Mouse (Mus musculus) left cerebral cortex, postnatal 4 days (tissue): Measurements from ENCODE around the gene Magel2. TPM values are rescaled to one million over a fixed set of nuclear protein-coding genes. Genes with fewer than 3 reads are reported as not detected.

ENCODE experiments used
- DNase-seq: peaks from one replicate; pipeline ENCODE4 v3.0.0-alpha.2; 2022
- intact Hi-C: fragments of 180-260 bp; cut with DNase I; formaldehyde crosslinking; loops from one replicate; pipeline ENCODE4 v1.15.1; 2025
- total RNA-seq, 2 experiments: library from RNA; stranded (reverse); gene quantifications; 2 replicates each; pipeline ENCODE4 v1.2.3; 2021

Magel2 gene
- 10 to 100 TPM in 1 of 2 experiments, 1 to 10 TPM in 1; 6.7 to 12.1 TPM for total RNA-seq

DNA sequence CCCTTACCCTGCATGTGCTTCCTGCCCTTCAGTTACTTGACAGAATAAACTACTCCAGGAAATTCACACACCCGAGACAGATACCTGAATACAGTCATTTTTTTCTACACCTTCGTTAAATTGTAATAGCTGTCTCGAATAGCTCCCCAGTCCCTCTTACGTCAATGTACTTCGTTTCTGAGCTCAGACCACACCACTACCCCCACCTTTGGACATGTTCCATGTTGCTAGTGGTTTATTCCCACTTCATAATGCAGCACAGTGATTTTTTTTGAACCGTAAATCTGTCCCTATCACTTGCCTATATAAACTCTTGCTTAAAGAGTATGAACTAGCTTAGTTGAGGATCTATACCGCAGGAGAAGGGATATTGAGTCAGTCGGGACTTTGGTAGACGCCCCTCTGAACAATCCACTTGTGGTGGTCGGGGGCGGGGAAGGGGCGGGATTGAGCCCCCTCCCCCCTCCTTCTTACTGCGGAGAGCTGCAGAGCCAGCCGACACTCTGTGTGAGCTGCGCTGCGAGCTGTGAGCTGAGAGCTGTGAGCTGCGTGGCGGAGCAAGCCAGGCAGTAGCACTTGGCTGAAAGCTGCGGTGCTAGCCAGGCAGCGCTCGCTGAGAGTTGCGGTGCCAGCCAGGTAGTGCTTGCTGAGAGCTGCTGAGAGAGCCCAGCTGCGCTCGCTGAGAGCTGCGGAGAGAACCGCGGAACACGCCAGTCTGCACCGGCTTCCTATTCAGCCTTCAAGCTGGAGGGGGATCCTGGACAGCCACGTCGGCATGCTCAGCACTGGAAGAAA lies at the start of gene Magel2:
Gene Magel2, plus strand, starts transcription at position 501 of the 795 bp plus-strand sequence.
- intact Hi-C loops: no loop called here
- DNase-seq: peak; percentile 75

DNA sequence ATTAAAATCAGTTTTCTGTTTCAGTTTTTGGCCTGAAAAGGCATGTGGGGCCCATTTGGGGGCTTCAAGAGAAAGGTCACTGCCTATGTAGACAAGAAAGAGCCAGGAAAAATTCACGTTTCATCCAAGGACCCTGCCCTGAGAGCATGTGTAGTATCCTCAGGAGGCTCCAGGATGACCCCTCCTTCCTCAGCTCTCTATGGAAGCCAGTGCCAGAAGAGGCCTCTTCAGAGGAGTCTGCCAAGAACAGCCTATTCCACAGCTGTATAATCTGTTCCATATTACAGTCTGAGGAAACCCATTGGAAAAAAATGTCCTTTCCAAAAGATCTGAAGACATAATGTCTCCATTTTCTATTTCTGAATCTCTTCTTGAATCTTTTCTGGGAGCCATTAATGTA lies 31.4 kb upstream of the Magel2 start:
- intact Hi-C loops: no loop called here
- DNase-seq: no peak

DNA sequence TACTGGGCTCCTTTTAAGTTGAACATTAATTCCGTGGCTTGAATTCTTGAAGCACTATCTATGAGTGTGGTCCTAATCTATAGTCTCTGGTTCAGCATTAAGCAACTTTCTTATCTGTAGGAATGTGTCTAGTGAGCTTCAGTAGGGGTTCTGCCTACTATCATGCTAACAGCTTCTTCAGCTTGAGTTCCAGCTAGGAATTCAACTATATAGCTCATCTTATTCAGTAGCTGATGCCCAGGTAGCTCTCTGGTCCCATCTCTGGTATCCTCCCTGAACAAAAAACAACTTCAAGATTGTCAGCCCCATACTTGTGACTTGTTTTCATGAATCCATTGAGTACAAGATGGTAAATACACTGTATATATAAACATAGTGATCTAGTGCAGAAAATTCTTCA lies 30.5 kb upstream of the Magel2 start, which contains the start of gene Ndn:
Gene Ndn, plus strand, starts transcription at position 301 of the 400 bp plus-strand sequence.
- intact Hi-C loops: no loop called here
- DNase-seq: no peak

DNA sequence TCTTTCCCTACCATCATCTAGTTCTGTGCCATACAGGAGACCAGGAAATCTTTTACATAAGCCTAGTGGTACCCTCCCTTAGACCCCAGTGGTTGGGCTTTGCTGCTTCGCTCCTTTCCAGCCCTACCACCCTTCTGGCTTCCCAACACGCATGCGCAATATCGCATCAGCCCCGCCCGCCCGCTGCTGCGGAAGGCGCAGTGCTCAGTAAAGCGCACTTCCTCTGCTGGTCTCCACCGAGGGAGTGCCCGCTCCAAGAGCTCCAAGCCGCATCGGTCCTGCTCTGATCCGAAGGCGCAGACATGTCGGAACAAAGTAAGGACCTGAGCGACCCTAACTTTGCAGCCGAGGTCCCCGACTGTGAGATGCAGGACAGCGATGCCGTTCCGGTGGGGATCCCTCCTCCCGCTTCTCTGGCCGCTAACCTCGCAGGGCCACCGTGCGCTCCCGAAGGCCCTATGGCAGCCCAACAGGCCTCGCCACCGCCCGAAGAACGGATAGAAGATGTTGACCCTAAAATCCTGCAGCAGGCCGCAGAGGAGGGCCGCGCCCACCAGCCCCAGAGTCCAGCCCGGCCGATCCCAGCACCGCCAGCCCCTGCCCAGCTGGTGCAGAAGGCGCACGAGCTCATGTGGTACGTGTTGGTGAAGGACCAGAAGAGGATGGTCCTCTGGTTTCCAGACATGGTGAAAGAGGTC lies 28.6 kb upstream of the Magel2 start:
- DNase-seq: peak; percentile 90
- intact Hi-C loops: no loop called here

DNA sequence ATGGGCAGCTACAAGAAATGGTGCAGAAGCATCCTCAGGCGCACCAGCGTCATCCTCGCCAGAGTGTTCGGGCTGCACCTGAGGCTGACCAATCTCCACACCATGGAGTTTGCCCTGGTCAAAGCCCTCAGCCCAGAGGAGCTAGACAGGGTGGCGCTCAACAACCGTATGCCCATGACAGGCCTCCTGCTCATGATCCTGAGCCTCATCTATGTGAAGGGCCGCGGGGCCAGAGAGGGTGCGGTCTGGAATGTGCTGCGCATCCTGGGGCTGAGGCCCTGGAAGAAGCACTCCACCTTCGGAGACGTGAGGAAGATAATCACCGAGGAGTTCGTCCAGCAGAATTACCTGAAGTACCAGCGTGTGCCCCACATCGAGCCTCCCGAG lies 28.0 kb upstream of the Magel2 start:
- intact Hi-C loops: no loop called here
- no peak for DNase-seq

DNA sequence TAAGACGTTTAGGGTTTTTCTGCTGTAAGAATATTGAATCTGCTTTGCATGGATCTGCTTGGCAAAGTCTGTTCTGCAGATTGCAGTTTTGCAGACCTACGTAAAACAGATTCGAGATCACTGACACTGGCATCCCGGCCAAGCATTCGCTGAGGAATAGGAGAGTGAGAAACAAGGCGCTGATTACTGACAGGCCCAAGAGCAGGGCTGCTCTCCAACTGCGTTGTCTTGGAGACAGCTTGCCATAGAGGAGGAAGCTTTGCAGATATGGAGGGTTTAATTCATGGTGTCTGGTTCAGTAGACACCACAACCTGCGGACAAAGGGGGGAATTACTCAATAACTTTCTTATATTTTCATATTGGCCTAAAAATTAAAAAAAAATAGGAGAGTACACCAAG lies 25.5 kb upstream of the Magel2 start:
- intact Hi-C loops: no loop called here
- peak; percentile 11 for DNase-seq

DNA sequence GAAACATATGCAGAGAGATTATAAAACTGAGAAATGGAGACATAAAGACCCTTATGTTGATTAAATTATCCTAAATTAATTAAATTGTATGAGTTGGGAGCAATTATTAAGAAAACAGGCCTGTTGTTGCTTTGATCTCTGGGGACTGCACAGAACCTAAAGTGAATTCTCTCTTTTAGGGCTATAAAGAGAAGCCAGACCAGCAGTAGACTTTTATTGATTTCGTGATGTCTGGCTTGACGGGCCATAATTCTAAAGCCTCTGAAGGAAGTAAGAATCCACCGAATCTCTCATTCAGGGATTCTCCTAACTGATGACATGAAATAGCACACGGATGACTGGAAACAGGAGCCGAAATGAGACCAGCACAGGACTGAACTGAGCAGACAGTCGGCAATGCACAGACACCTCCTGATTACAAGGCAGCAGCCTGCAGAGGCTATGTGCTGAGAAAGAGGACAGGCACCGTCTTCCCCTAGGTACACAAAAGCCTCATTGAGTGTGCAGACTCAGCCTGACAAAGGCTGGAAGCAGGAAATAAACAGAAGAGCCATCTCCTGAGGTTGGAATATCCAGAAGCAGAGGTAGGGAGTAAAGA lies 11.7 kb upstream of the Magel2 start:
- intact Hi-C loops: no loop called here
- no peak for DNase-seq

DNA sequence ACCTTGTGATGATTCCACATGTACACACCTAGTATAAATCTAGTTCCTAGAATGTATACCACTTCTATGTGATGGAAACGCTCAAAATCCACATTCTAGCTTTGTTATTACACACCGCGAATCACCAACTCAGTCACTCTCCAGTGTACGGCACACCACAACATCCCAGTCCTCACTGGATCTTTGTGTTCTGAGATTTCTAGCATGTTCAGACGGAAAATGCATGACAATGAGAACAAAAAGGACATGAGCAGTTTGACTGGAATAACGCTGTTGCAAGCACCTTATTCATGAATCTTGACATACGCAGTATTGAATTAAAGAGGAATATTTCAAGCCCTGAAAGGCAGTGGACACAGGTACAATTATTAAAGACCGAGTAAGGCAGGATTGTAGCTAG lies 10.1 kb upstream of the Magel2 start:
- DNase-seq: no peak
- intact Hi-C loops: no loop called here

DNA sequence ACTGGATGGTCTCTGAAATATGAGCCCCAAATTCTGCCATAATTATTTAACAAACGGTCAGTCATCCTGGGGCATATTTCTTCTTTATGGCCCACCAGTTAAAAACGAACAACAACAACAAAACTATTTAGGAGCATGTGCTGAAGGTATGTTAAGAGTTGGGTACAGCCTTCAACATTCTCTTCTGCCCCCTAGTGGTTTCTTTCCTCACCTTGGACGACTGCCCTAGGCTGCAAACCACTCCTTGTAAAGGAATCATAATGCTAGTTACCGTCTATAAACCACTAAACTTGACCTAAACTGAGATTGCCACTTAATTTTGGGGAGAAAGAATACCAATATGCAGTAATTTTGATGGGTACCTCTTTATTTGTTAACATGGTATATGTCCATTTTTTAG lies 1.2 kb upstream of the Magel2 start:
- peak; percentile 18 for DNase-seq
- intact Hi-C loops: no loop called here

DNA sequence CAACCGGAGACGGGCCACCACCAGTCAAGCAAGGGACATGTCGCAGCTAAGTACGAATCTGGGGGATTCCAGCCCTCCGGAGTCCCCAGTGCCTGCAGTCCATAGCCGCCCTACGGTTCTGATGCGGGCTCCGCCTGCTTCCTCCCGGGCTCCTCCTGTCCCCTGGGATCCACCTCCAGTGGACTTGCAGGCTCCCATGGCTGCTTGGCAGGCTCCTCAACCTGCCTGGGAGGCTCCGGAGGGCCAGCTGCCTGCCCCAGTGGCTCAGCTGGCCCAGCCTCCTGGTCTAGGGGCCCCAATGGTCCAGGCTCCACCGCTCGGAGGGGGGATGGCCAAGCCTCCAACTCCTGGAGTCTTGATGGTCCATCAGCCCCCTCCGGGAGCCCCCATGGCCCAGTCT lies 503 bp downstream of the Magel2 start:
- intact Hi-C loops: no loop called here
- DNase-seq: peak; percentile 10

DNA sequence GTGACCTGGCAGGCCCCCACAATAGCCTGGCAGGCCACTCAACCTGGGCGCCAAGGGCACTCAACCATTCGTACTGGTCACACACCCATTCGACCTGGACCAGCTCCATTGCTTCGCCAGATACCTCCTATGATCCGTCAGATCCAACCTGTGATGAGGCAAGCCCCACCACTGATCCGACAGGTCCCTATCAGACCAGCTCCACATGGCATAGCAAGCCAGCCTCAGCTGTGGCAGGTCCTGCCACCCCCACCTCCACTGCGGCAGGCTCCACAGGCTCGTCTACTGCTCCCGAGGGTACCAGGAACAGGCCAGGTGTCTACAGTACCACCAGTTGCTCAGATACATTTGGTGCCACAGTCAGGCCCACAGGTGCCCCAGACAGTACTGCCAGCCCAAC lies 1.7 kb downstream of the Magel2 start:
- intact Hi-C loops: no loop called here
- peak; percentile 1 for DNase-seq

DNA sequence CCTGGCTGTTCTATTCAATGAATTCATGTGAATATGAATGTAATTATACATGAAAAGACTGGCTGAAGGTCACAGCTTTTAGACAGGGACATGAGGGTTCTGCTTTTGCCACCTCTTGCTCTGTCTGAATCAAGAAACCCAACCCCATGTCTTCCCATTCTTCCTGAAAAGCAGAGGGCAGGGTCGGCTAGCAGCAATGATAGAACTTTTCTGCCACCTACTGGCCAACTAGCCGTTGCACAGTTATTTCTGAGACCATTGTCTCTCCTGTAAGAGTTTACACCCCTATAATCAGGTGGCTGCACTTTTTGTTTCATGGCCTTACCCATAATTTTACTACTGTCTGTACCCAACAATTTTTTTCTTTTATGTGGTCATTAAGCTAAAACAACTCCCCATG lies 5.6 kb downstream of the Magel2 start:
- DNase-seq: peak; percentile 25
- intact Hi-C loops: loop anchor here (2.0 kb wide), 1 partner anchor 156 kb away; no protein-coding TSS in a partner anchor

DNA sequence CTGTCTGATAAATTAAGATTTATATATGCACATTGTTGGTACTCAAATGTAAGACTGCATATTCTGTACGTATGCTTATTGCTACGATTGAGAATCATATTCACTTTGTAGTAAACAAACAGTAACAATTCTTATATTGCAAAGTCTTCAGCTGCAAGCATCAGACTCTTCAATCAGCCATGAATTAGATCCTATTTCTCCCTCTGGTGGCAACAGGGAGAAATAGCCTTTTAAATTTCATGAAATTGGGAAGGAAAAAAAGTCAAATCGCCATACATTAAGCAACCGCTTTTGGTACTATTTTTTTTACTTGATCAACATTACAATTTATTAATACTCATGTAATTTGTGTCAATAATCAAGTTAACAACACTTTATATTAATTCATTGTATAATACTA lies 11.5 kb downstream of the Magel2 start:
- intact Hi-C loops: no loop called here
- DNase-seq: no peak

DNA sequence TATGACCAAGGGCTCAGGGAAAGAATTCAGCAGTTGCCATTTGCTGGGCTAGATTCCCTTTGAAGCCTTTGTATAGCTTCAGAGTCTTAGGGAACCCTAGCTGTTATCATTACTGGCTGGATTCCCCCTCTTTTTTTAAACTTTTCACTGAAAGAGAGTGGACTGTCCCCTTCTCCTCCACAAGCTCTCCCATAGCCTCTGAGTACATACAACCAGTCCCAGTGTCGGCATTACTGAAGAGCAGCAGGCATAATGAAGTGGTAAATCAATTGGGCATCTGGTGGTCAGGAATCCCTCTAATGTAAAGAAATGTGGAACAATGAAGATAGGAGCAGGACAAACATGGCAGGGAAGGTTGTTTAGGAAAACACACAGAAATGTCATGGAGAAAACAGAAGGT lies 15.4 kb downstream of the Magel2 start:
- intact Hi-C loops: no loop called here
- DNase-seq: no peak

DNA sequence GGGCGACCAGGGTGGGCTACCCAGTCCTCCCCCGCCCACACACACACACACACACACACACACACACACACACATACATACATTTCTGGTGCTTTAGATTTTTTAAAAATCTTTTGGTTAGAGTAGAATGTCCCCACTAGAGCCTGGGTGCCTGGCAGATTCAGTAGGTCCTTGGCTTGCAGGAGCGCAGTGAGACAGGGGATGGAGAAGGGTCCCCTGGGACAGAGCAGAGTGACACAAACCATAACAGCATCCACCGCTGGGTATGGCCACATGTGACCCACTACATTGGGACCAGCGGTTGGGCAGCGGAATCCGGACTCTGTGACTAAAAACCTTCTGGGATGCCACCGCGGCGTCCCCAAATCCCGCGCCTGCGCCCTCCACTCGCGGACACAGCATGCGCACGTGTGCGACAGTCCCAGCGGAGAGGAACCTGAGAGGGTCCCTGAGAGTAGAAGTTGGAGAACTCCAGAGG lies 29.8 kb downstream of the Magel2 start:
- peak; percentile 23 for DNase-seq
- intact Hi-C loops: no loop called here

DNA sequence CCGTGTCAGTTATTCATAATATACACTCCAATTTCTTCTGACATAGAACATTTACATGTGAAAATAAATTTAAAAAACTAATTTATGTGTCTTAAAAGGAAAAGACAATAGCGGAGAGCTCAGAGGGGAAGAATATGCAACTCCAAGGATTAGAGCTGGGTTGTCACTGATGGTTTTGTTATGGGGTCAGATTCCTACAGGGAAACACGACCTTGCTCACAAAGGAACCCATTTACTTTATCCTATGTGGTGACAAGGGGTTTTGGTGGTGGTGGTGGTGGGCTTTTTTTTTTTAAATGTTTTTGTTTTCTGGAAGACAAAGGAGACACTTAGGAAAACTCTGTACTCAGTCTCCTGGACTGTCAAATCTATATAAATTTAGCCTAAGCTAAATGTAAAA lies 31.0 kb downstream of the Magel2 start:
- DNase-seq: no peak
- intact Hi-C loops: no loop called here

DNA sequence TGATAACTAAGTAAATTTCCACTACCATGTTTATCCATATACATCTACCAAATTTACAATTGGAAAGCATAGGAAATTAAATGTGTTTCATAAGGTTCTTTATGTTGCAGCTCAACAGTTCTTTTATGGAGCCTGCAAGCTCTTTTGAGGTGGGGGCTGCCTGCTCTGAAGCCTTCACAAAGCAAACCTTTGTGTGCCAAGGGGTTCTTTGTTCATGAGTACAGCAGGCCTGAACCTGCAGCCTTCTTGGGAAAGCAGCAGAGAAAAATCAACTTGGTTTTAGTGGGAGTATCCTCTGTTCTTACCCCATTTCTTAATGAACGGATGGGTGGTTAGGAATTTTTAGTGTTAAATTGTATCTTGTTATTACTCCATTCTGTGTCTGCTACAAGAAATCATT lies 38.4 kb downstream of the Magel2 start:
- no peak for DNase-seq
- intact Hi-C loops: no loop called here

DNA sequence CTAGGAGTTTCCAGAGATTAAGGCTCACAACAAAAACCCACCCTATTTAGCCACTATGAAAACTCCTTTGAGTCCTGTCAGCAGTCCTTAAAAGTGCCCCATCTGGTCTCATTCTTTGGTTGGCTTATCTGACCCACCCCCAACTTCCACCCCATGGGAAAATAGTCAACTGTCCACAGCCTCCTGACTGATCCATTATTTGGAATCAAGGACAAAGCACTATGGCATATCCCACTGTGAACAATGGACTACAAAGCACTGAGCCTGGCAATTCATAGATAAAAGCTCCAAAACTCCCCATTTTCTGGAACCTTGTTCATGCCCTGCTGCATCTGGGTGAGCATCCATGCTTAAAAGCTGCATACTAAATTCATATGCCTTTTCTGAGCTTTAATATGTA lies 39.4 kb downstream of the Magel2 start:
- intact Hi-C loops: no loop called here
- DNase-seq: no peak

DNA sequence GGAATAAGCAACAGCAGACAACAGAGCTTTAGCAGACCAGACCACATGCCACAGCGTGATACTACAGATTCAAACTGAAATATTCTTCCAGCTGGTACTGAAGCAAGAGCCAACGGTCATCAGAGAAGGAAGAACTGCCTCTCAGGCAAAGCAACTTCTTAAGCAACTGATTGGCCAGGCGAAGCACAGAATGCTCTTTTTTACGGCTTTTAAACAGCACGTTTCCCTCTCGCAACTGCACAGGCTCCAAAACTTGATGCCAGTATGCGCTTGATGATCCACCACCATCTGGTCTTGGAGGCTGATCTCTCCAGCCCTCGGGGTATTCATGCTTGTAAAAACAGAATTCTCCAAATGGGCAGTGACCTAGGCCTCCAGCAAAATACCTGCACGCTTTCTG lies 41.5 kb downstream of the Magel2 start:
- intact Hi-C loops: no loop called here
- DNase-seq: peak; percentile 13

DNA sequence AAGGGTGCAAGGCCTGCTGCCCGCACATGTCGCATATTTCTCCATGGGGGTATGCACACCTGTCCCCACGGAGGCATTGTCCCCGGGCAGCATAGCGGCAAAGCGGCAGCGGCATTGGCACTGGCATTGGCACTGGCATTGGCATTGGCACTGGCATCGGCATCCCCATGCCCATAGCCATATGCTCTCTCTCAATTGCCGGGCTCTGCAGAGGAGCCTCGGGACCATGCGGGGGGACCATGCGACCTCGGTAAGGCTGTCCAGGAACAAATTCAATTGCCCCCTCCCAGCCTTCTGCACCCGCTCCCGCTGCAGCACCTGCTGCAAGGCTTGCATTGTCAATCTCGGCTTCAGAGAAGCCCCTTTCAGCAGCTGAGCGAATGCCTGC lies 42.3 kb downstream of the Magel2 start:
- intact Hi-C loops: no loop called here

DNA sequence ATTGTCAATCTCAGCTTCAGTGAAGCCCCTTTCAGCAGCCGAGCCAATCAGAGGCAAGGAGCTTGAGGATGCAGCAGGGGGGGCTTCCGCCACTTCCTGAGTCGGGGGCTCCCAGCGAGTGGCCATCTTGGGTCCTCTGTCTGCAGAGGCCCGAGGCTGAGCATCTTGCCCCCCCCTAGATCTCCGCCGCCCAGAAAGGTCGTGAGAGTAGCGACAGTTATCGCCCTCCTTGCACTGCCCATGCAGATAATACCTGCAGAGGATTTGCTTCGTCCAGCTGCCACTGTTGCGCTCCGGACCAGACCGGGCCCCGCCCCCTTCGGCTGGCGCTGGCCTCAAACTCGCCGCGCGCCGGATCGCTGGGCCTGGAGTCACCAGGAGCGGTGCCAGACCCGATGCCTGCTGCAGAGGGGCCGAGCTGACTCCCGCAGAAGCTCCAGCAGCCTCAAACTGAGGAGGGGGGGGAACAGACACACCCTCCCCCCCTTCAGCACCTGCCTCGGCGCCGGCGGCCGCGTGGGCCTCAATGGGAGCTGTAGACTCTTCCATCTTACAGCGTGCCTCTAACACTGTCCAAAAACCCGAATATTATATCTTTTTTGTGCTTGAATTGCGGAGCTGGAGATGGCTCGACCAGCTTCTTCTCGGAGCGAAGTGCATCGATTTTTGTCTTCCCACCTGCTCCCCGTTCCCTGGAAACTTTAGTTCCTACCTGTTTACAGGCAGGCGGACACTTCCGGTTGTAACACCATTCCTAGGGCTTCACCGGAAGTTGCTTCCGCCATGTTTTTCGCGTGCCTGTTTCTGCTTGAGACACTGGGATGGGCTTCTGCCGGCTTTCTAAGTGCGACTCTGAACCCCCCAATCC lies 42.9 kb downstream of the Magel2 start, which contains the start of gene Mkrn3:
Gene Mkrn3, minus strand, starts transcription at position 647 of the 868 bp plus-strand sequence.
- peak; percentile 87 for DNase-seq
- intact Hi-C loops: no loop called here

More for the DNA sequence above, 42.3 kb downstream of the Magel2 start:
- DNase-seq: no peak
